Mouse (Mus musculus) liver, adult 2 months (tissue): ENCODE data around the gene Nudc. TPM values are rescaled to one million over a fixed set of nuclear protein-coding genes. Genes with fewer than 3 reads are reported as not detected.

ENCODE experiments used
- DNase-seq: peaks from one replicate; pipeline ENCODE4 v3.0.0-alpha.2; 2011; ENCODE audit warnings: low read depth, low spot score; ENCODE audit errors: extremely low read depth
- H3K27ac ChIP-seq: fragments of 200-500 bp; replicated peaks from 2 replicates; pipeline ENCODE4 v1.5.1; 2012; ENCODE audit warnings: low read depth, mild to moderate bottlenecking, control low read depth, inconsistent platforms, low read length; ENCODE audit not compliant: insufficient read depth
- H3K27me3 ChIP-seq: fragments of 200-500 bp; 2 replicates; pipeline ENCODE4 v1.6.1; 2012; ENCODE audit warnings: mild to moderate bottlenecking, moderate library complexity, low read length, inconsistent platforms; ENCODE audit not compliant: control insufficient read depth, insufficient read depth
- H3K36me3 ChIP-seq: fragments of 200-500 bp; 2 replicates; pipeline ENCODE4 v1.6.1; 2012; ENCODE audit warnings: low read length, inconsistent platforms; ENCODE audit not compliant: control insufficient read depth, insufficient read depth
- H3K4me1 ChIP-seq: fragments of 200-500 bp; 2 replicates; pipeline ENCODE4 v1.6.1; 2011; ENCODE audit warnings: low read length; ENCODE audit not compliant: control insufficient read depth, insufficient read depth
- H3K4me3 ChIP-seq: fragments of 200-500 bp; 2 replicates; pipeline ENCODE4 v1.5.1; 2011; ENCODE audit warnings: low read depth, mild to moderate bottlenecking, control low read depth, low read length, moderate library complexity; ENCODE audit not compliant: insufficient read depth
- H3K79me2 ChIP-seq: fragments of 200-500 bp; 2 replicates; pipeline ENCODE4 v1.6.1; 2012; ENCODE audit warnings: inconsistent platforms, mild to moderate bottlenecking, low read length, moderate library complexity; ENCODE audit not compliant: control insufficient read depth, insufficient read depth
- H3K9ac ChIP-seq: fragments of 200-500 bp; 2 replicates; pipeline ENCODE4 v1.6.1; 2012; ENCODE audit warnings: low read depth, mild to moderate bottlenecking, control low read depth, inconsistent platforms, low read length
- CTCF ChIP-seq: fragments of 200-500 bp; IDR thresholded peaks from 2 replicates; pipeline ENCODE4 v1.5.1; 2011; ENCODE audit warnings: low read depth, low read length, control low read depth
- POLR2A ChIP-seq: fragments of 200-500 bp; IDR thresholded peaks from 2 replicates; pipeline ENCODE4 v1.6.1; 2011; ENCODE audit warnings: low read length, control low read depth; ENCODE audit not compliant: insufficient read depth; ENCODE audit errors: extremely low read depth
- WGBS: fragments of 180-500 bp; shearing (Covaris S2); methylation state at CpG from one replicate; pipeline ENCODE4 v1.1.7; 2018; 5-methylcytosine and 5-hydroxymethylcytosine counted together
- polyA plus RNA-seq: library from polyadenylated mRNA; depleted of rRNA; stranded (reverse); fragments of >200 nt; gene quantifications from 2 replicates; pipeline ENCODE4 v1.2.3, GENCODE M21; 2012
- total RNA-seq: library from RNA; depleted of rRNA; stranded (reverse); fragments of >200 nt; gene quantifications from 2 replicates; pipeline ENCODE4 v1.2.3, GENCODE M21; 2014

Nudc gene
- total and polyA plus RNA-seq, 2 experiments = 48.7 to 50.6 TPM

DNA sequence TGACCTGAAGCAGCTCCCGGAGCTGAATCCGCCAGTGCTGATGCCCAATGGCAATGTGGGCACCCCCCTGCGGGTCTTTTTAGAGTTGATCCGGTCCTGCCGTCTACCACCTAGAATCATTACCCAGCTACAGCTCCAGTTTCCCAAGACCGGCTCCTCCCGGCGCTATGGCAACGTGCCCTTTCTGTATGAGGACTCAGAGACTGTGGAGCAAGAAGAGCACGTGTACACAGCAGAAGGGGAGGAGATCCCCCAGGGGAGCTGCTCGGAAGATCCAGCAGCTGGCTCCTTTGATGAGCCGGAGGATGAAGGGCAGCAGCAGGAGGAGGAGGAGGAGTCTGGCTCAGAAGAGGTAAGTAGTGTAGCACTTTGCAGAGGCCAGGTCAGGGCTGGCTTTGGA, 32.2 kb upstream of the Nudc start:
- Histone ChIP-seq H3K27ac (no peak overlapping the region), H3K9ac (no peak overlapping the region), H3K36me3 (peaks cover 2% of the 10 kb centered on the region; the same call in 1 of the 2 replicates), H3K79me2 (peaks cover 7% of the 10 kb centered on the region; the same call in 1 of the 2 replicates), H3K4me3 (no peak overlapping the region), H3K27me3 (no peaks in the 10 kb centered on the region), H3K4me1 (peaks cover 2% of the 10 kb centered on the region)
- no peak for DNase-seq
- 86% methylated on average over 12 of the region's 12 CpGs for WGBS
- TF ChIP-seq CTCF (no peak), POLR2A (no peak)

DNA sequence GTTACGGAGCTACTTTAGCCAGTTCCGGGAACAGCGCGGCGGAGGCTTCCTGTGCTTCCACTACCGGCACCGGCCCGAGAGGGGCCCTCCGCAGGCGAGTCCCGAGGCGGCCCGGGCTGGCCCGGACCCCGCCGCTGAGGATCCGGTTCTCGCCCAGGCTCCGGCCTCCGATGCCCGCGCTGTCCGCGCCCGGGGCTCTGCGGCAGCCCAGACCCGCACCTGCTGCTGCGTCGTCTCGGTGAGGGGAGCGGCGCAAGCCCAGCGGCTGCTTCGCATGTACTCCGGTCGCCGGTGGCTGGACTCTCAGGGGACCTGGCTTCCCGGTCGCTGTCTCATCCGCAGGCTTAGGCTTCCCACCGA, 29.0 kb upstream of the Nudc start:
- H3K9ac ChIP-seq = peak overlapping the region; percentile 75
- H3K79me2 ChIP-seq = peaks cover 7% of the 10 kb centered on the region; the same call in 1 of the 2 replicates
- no peaks in the 10 kb centered on the region for H3K27me3 ChIP-seq
- no peak for DNase-seq
- H3K27ac ChIP-seq = 0 out of 2 replicates have a peak overlapping the region, but pooled peaks have one; percentile 19
- peaks cover 8% of the 10 kb centered on the region for H3K4me1 ChIP-seq
- H3K4me3 ChIP-seq = peak overlapping the region; percentile 79
- no peaks in the 10 kb centered on the region; the same call in 1 of the 2 replicates for H3K36me3 ChIP-seq
- under 1% methylated on average over 41 of the region's 41 CpGs for WGBS
- TF ChIP-seq POLR2A = no peak
- TF ChIP-seq CTCF = no peak

DNA sequence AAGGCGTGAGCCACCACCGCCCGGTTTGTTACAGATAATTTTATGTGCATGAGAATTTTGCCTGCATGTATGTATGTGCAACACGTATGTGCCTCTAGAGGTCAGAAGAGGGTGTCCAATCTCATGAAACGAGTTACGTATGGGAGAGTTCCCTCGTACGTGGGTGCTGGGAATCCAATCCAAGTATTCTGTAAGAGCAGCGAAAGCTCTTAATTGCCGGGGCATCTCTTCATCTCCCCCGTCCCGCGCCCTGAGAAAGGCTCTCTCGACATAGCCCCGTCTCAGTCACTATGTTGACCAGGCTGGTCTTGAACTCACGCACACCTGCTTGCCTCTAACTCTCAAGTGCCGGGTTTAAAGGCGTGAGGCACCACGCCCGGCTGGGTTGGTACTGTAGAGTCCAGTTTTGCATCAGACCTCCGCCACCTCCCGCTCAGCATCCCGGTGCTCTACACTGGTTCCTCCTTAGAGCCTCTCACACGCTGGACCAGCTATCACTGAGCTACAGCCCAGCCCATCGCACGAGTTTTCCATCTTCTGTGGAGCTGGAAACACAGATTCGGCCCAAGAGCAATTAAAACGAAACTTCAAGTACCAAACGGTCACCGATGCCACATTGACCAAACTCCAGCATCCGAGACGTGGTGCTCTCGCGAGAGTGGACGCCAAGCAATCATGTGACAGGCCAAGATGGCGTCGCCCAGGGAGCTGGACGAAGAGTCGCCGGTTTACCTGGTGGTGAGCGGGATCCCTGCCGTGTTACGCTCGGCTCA, 28.5 kb upstream of the Nudc start, which contains the start of gene Gpatch3:
Gene Gpatch3 (plus strand): TSS at position 676 of the 773 bp plus-strand sequence.
- Histone ChIP-seq H3K79me2 (peaks cover 7% of the 10 kb centered on the region; the same call in 1 of the 2 replicates), H3K9ac (peak within 1 kb of the TSS; percentile 75), H3K36me3 (no peaks in the 10 kb centered on the region; the same call in 1 of the 2 replicates), H3K4me3 (peak within 1 kb of the TSS; percentile 79), H3K27ac (peak within 1 kb of the TSS; percentile 48), H3K27me3 (no peaks in the 10 kb centered on the region), H3K4me1 (peaks cover 9% of the 10 kb centered on the region)
- 5% methylated on average over 44 of the region's 44 CpGs for WGBS
- DNase-seq = peak; percentile 88
- TF ChIP-seq CTCF = peak; percentile 2; the same call in 1 of the 2 replicates
- no peak; the same call in 1 of the 2 replicates for TF ChIP-seq POLR2A

DNA sequence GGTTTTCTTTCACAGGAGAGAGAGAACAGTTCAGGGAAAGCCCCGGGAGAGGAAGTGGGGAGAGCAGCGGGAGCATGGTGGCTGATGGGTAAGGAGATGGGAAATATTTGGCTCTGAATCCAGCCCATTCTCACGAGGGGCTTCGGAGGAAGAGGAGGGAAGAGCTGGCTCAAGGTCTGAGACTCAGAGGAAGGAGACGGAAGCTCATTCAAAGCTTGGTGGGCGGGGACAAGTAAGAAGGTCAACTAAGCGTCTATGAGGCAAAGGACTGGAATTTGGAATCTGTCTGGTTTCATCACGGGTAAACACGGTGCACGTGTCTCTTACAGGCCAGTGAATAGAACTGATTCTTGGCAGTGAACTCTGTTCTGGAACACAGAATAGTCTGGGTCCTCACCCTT, 24.3 kb upstream of the Nudc start:
- Histone ChIP-seq H3K4me1 (peaks cover 9% of the 10 kb centered on the region; the same call in 1 of the 2 replicates), H3K4me3 (no peak overlapping the region; the same call in 1 of the 2 replicates), H3K27ac (peak overlapping the region; percentile 94), H3K36me3 (no peaks in the 10 kb centered on the region), H3K27me3 (no peaks in the 10 kb centered on the region), H3K9ac (peak overlapping the region; percentile 59), H3K79me2 (peaks cover 4% of the 10 kb centered on the region; the same call in 1 of the 2 replicates)
- TF ChIP-seq CTCF = no peak
- TF ChIP-seq POLR2A = no peak
- peak; percentile 100 for DNase-seq
- 6% methylated on average over 10 of the region's 10 CpGs for WGBS

GRCm38 (mm10) chr4:133569291-133570065, 23.7 kb upstream of the Nudc start:
- peak overlapping the region; percentile 59 for H3K9ac ChIP-seq

More at GRCm38 (mm10) chr4:133569291-133570065, 23.7 kb upstream of the Nudc start:
- Histone ChIP-seq H3K27me3 (no peaks in the 10 kb centered on the region), H3K79me2 (no peaks in the 10 kb centered on the region), H3K27ac (peak overlapping the region; percentile 94), H3K4me1 (peaks cover 8% of the 10 kb centered on the region; the same call in 1 of the 2 replicates), H3K36me3 (no peaks in the 10 kb centered on the region), H3K4me3 (no peak overlapping the region)
- TF ChIP-seq CTCF (no peak), POLR2A (no peak)
- 20% methylated on average over 10 of the region's 10 CpGs for WGBS
- peak; percentile 99 for DNase-seq
